Mouse (Mus musculus) heart, adult 2 months (tissue): ENCODE measurements around the gene Wfdc16. TPM values are rescaled to one million over a fixed set of nuclear protein-coding genes. Genes with fewer than 3 reads are reported as not detected.
A peak's percentile ranks its signal among the peaks of the same experiment; 100 is the strongest.
"Not testable (repeated sequence)": the region's sequence is repeated elsewhere in the genome, so short reads cannot be mapped to it uniquely, and the experiment has no call there.

Experiments used
- DNase-seq, 2 experiments: peaks; one replicate each; pipeline ENCODE4 v3.0.0; 2021
- H3K27ac ChIP-seq: fragments of 200-600 bp; 2 replicates; pipeline ENCODE4 v1.8.1; 2022
- H3K27me3 ChIP-seq: fragments of 200-500 bp; 2 replicates; pipeline ENCODE4 v1.6.1; 2012; ENCODE audit warnings: mild to moderate bottlenecking, low read length, inconsistent platforms, mixed read lengths; ENCODE audit not compliant: control insufficient read depth, insufficient read depth
- H3K36me3 ChIP-seq: fragments of 200-500 bp; 2 replicates; pipeline ENCODE4 v1.6.1; 2012; ENCODE audit warnings: low read length, inconsistent platforms; ENCODE audit not compliant: control insufficient read depth, insufficient read depth
- H3K4me1 ChIP-seq: fragments of 200-500 bp; 2 replicates; pipeline ENCODE4 v1.6.1; 2011; ENCODE audit warnings: low read length; ENCODE audit not compliant: control insufficient read depth, insufficient read depth
- H3K4me3 ChIP-seq: fragments of 200-600 bp; 2 replicates; pipeline ENCODE4 v1.8.1; 2022
- H3K79me2 ChIP-seq: fragments of 200-500 bp; replicated peaks from 2 replicates; pipeline ENCODE4 v1.6.1; 2012; ENCODE audit warnings: mild to moderate bottlenecking, inconsistent platforms, low read length, moderate library complexity, mixed read lengths; ENCODE audit not compliant: control insufficient read depth, insufficient read depth
- H3K9ac ChIP-seq: fragments of 200-500 bp; 2 replicates; pipeline ENCODE4 v1.6.1; 2012; ENCODE audit warnings: low read depth, mild to moderate bottlenecking, control low read depth, inconsistent platforms, low read length, mixed read lengths
- CTCF ChIP-seq: fragments of 200-600 bp; IDR thresholded peaks from 2 replicates; pipeline ENCODE4 v1.8.1; 2022; ENCODE audit warnings: antibody characterized with exemption, mild to moderate bottlenecking, moderate library complexity
- EP300 ChIP-seq: fragments of 200-500 bp; IDR thresholded peaks from 2 replicates; pipeline ENCODE4 v1.6.1; 2011; ENCODE audit warnings: low read depth, low read length, control low read depth; ENCODE audit not compliant: insufficient read depth
- POLR2A ChIP-seq: fragments of 200-500 bp; IDR thresholded peaks from 2 replicates; pipeline ENCODE4 v1.6.1; 2011; ENCODE audit warnings: mild to moderate bottlenecking, low read depth, low read length, control low read depth; ENCODE audit not compliant: insufficient read depth
- WGBS: fragments of 180-500 bp; shearing (Covaris S2); methylation state at CpG from one replicate; pipeline ENCODE4 v1.1.7; 2018; 5-methylcytosine and 5-hydroxymethylcytosine counted together
- intact Hi-C: fragments of 180-260 bp; cut with DNase I; formaldehyde crosslinking; loops from one replicate; pipeline ENCODE4 v1.15.1; 2025
- polyA plus RNA-seq: library from polyadenylated mRNA; depleted of rRNA; stranded (reverse); fragments of >200 nt; gene quantifications from 2 replicates; pipeline ENCODE4 v1.2.3, GENCODE M21; 2012
- total RNA-seq, 2 experiments: library from RNA; stranded (reverse); gene quantifications; 2 replicates each; pipeline ENCODE4 v1.2.3; 2021

Wfdc16 gene
- total and polyA plus RNA-seq, 3 experiments, result not detected

DNA sequence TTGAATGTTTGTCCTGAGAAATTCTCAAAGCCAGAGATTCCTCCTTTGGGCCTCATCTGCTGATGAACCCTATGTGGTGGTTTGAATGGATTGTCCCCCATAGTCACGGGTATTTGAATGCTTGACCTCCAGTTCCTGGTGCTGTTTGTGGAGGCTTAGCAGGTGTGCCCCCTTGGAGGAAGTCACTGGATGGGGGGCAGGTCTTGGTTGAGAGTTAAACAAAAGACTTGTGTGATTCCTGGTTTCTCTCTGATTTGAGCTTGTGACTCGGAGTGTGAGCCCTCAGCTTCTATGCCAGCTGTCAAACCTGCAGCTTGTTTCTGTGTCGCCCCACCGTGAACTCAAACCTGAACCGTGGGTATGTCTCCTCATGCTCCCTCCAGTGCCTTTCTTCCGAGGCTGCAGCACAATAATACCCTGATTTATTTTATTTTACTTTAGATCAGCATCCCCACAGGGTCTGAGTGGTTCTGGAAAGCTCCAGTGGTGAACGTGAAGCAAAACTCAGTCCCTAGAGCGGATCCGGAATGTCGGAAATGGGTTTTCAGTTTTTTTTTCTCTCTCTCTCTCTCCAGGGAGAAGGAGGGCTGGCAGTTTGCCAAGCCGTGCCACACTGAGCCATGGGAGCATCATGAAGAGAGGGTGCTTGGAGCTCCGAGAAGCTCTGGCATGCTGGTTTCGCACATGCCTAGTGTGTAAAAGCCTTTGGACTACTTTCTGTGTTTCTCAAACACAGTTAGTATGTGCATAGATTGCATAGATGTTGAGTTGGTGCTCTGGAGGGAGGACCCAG is 3.5 kb upstream of the Wfdc16 start:
- Histone ChIP-seq H3K4me1 (no peaks in the 10 kb centered on the region), H3K4me3 (no peak overlapping the region), H3K36me3 (no peaks in the 10 kb centered on the region), H3K9ac (no peak overlapping the region), H3K27ac (no peak overlapping the region), H3K27me3 (no peaks in the 10 kb centered on the region), H3K79me2 (no peaks in the 10 kb centered on the region)
- no peak for DNase-seq
- 67% methylated on average over 13 of the region's 13 CpGs for WGBS
- intact Hi-C loops, result no loop called here
- TF ChIP-seq CTCF, result no peak
- TF ChIP-seq POLR2A, result no peak
- TF ChIP-seq EP300, result no peak

- Histone ChIP-seq H3K79me2 (no peaks in the 10 kb centered on the region), H3K27me3 (no peaks in the 10 kb centered on the region), H3K27ac (no peak overlapping the region), H3K36me3 (no peaks in the 10 kb centered on the region), H3K4me1 (no peaks in the 10 kb centered on the region), H3K4me3 (no peak overlapping the region), H3K9ac (no peak overlapping the region)
- TF ChIP-seq CTCF, result no peak
- TF ChIP-seq EP300, result no peak
- TF ChIP-seq POLR2A, result no peak
- intact Hi-C loops, result no loop called here
- peak in 1 of 2 experiments; percentile 8 for DNase-seq
- WGBS, result 61% methylated on average over 7 of the region's 7 CpGs
Observed at GRCm38 (mm10) chr2:164641129-164641528, 2.5 kb upstream of the Wfdc16 start.

GRCm38 (mm10) chr2:164635266-164635665 is 3.3 kb downstream of the Wfdc16 start:
- Histone ChIP-seq H3K9ac (no peak overlapping the region), H3K4me1 (no peaks in the 10 kb centered on the region), H3K27me3 (no peaks in the 10 kb centered on the region), H3K4me3 (no peak overlapping the region), H3K36me3 (no peaks in the 10 kb centered on the region), H3K27ac (no peak overlapping the region), H3K79me2 (no peaks in the 10 kb centered on the region)
- intact Hi-C loops, result no loop called here
- whole genome bisulfite sequencing, result 80% methylated on average over 9 of the region's 9 CpGs
- no peak for TF ChIP-seq POLR2A
- peak; percentile 13; the same call in 1 of the 2 replicates for TF ChIP-seq CTCF
- TF ChIP-seq EP300, result no peak
- no peak for DNase-seq

- Histone ChIP-seq H3K4me1 (no peaks in the 10 kb centered on the region), H3K4me3 (no peak overlapping the region), H3K79me2 (no peaks in the 10 kb centered on the region), H3K36me3 (no peaks in the 10 kb centered on the region), H3K27me3 (no peaks in the 10 kb centered on the region), H3K9ac (no peak overlapping the region), H3K27ac (no peak overlapping the region)
- no peak for TF ChIP-seq POLR2A
- TF ChIP-seq EP300, result no peak
- TF ChIP-seq CTCF, result no peak
- WGBS, result 77% methylated on average over 4 of the region's 4 CpGs
- no peak for DNase-seq
- intact Hi-C loops, result no loop called here
Observed at GRCm38 (mm10) chr2:164621775-164622174, 16.8 kb downstream of the Wfdc16 start.

DNA sequence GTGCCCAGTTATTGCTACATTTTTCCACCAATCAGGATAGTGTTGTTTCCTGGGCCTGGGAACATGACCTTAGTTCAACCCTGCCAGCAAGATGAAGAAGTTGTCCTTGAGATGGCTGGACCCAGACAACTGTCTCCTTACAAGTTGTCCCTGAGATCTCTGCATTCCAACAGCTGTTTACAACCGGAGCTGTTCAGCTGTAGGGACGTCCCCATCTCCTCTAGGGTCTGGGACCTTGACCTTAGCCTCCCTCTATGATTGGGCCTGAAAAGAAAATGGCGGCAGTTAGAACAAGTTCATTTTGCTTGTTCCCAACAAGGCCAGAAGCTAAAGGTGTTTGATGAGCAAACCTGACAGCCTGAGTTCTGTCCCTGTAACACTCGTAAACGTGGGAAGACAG is 19.5 kb downstream of the Wfdc16 start:
- TF ChIP-seq CTCF (no peak), EP300 (no peak), POLR2A (no peak)
- WGBS, result 74% methylated on average over 5 of the region's 5 CpGs
- intact Hi-C loops, result no loop called here
- Histone ChIP-seq H3K36me3 (no peaks in the 10 kb centered on the region), H3K27ac (no peak overlapping the region), H3K27me3 (no peaks in the 10 kb centered on the region; the same call in 1 of the 2 replicates), H3K79me2 (no peaks in the 10 kb centered on the region), H3K4me3 (no peak overlapping the region), H3K9ac (no peak overlapping the region), H3K4me1 (no peaks in the 10 kb centered on the region)
- DNase-seq, result no peak

- H3K4me1 ChIP-seq, result no peaks in the 10 kb centered on the region
- H3K36me3 ChIP-seq, result no peaks in the 10 kb centered on the region
- no peaks in the 10 kb centered on the region; the same call in 1 of the 2 replicates for H3K27me3 ChIP-seq
- H3K4me3 ChIP-seq, result no peak overlapping the region
- no peaks in the 10 kb centered on the region for H3K79me2 ChIP-seq
- no peak overlapping the region for H3K27ac ChIP-seq
- no peak overlapping the region for H3K9ac ChIP-seq
- 83% methylated on average over 3 of the region's 3 CpGs for WGBS
- no peak for DNase-seq
- intact Hi-C loops, result no loop called here
- TF ChIP-seq CTCF, result no peak
- TF ChIP-seq POLR2A, result no peak
- no peak for TF ChIP-seq EP300
Observed at GRCm38 (mm10) chr2:164615386-164615785, 23.2 kb downstream of the Wfdc16 start.

GRCm38 (mm10) chr2:164613471-164613870 is 25.1 kb downstream of the Wfdc16 start, which contains the start of the genes Wfdc6b and Wfdc8:
Gene Wfdc6b (plus strand): TSS chr2:164613522.
Gene Wfdc8 (minus strand): TSS chr2:164613626.
- H3K9ac ChIP-seq, H3K36me3 ChIP-seq, H3K79me2 ChIP-seq, H3K27me3 ChIP-seq, H3K4me1 ChIP-seq, intact Hi-C loops, H3K4me3 ChIP-seq, H3K27ac ChIP-seq: not testable (repeated sequence)
- WGBS, result 44% methylated on average over 8 of the region's 8 CpGs
- peak; percentile 40 to 58 for DNase-seq
